Mouse (Mus musculus): ENCODE data around the gene Dusp3. TPM values are rescaled to one million over a fixed set of nuclear protein-coding genes. Genes with fewer than 3 reads are reported as not detected.

The Dusp3 gene
- polyA plus RNA-seq, 1 experiment = 81.1 TPM

DNA sequence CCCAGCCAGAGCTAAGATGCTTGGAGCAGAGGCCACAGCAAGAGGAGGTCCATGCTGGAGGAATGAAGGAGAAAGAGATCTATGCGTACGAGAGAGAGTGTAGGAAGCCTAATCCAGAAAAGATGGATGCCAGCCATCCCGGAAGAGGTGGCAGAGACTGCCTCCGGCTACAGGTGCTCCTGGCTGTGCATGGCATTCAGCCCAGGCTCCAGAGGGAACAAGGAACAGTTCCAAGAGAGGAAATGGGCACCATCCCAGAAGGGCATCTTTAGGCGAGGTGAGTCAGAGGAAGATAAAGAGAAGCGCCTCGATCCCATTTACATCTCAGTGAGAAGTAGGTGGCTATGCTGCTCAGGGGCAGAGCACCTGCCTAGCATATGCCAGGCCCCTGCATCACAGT is 44.3 kb upstream of the Dusp3 start:
- Histone ChIP-seq H3K36me3 (ENCODE audit: control insufficient read depth, insufficient read depth) (no peaks in the 10 kb centered on the region), H3K4me3 (no peak overlapping the region), H3K4me2 (ENCODE audit: low read depth) (no peak overlapping the region), H3ac (ENCODE audit: control insufficient read depth, insufficient read length) (no peak overlapping the region), H3K79me2 (ENCODE audit: control insufficient read depth, insufficient read depth) (no peaks in the 10 kb centered on the region), H3K27me3 (ENCODE audit: control insufficient read depth, insufficient read depth, insufficient read length) (peaks cover 37% of the 10 kb centered on the region)
- TF ChIP-seq E2F4 (IDR thresholded peaks at IDR 0.05; ENCODE audit: insufficient read depth) (no peak), REST (IDR thresholded peaks at IDR 0.05; ENCODE audit: insufficient read depth, insufficient read length) (no peak), POLR2AphosphoS2 (IDR thresholded peaks at IDR 0.05; ENCODE audit: insufficient read length, low read depth) (no peak), POLR2A (IDR thresholded peaks at IDR 0.05; ENCODE audit: insufficient read length, low read depth) (no peak), MAX (IDR thresholded peaks at IDR 0.05; ENCODE audit: low read depth) (no peak)

DNA sequence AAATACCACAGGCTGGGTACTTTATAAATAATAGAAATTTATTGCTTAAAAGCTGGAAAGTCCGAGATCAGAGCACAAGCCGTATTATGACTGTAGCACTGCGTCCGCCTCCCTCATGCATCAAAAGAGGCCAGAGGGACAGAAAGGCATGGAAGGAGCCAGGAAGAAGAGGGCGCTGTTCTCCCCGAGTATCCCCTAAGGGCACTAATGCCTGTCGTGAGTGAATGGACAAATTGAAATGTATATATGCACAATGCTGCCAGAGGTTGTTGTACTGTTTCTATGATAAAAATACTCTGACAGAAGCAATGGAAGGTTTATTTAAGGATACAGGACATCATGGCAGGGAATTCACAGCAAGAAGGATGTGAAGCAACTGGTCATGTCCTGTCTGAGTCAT is 43.2 kb upstream of the Dusp3 start:
- peaks cover 35% of the 10 kb centered on the region for H3K27me3 ChIP-seq (ENCODE audit: control insufficient read depth, insufficient read depth, insufficient read length)
- H3K36me3 ChIP-seq (ENCODE audit: control insufficient read depth, insufficient read depth) = no peaks in the 10 kb centered on the region
- H3K4me2 ChIP-seq (ENCODE audit: low read depth) = no peak overlapping the region
- no peak overlapping the region for H3K4me3 ChIP-seq
- H3K79me2 ChIP-seq (ENCODE audit: control insufficient read depth, insufficient read depth) = no peaks in the 10 kb centered on the region
- H3ac ChIP-seq (ENCODE audit: control insufficient read depth, insufficient read length) = no peak overlapping the region
- TF ChIP-seq SRF (IDR thresholded peaks at IDR 0.05; ENCODE audit: control insufficient read depth, insufficient read length, low read depth) (no peak), MYOD1 (IDR thresholded peaks at IDR 0.05; ENCODE audit: control insufficient read depth in 1 of 3, insufficient read length in 2 of 3, low read depth in 2 of 3) (no peak), USF1 (IDR thresholded peaks at IDR 0.05; ENCODE audit: low read depth) (no peak), E2F4 (IDR thresholded peaks at IDR 0.05; ENCODE audit: insufficient read depth) (no peak), MAX (IDR thresholded peaks at IDR 0.05; ENCODE audit: low read depth) (no peak), POLR2A (IDR thresholded peaks at IDR 0.05; ENCODE audit: insufficient read length, low read depth) (no peak), CEBPB (IDR thresholded peaks at IDR 0.05; ENCODE audit: insufficient read depth, poor library complexity, severe bottlenecking) (no peak), MYOG (IDR thresholded peaks at IDR 0.05; ENCODE audit: control insufficient read depth in 1 of 3, insufficient read depth in 1 of 3, insufficient read length in 2 of 3, low read depth in 2 of 3) (no peak), TCF12 (IDR thresholded peaks at IDR 0.05; ENCODE audit: insufficient read depth, poor library complexity, severe bottlenecking) (no peak), TCF3 (IDR thresholded peaks at IDR 0.05; ENCODE audit: insufficient read length, low read depth) (no peak), REST (IDR thresholded peaks at IDR 0.05; ENCODE audit: insufficient read depth, insufficient read length) (no peak)

- peaks cover 32% of the 10 kb centered on the region for H3K27me3 ChIP-seq (ENCODE audit: control insufficient read depth, insufficient read depth, insufficient read length)
- TF ChIP-seq E2F4 (IDR thresholded peaks at IDR 0.05; ENCODE audit: insufficient read depth) = no peak
- no peaks in the 10 kb centered on the region for H3K79me2 ChIP-seq (ENCODE audit: control insufficient read depth, insufficient read depth)
- H3K36me3 ChIP-seq (ENCODE audit: control insufficient read depth, insufficient read depth) = no peaks in the 10 kb centered on the region
- no peak overlapping the region for H3K4me2 ChIP-seq (ENCODE audit: low read depth)
- no peak overlapping the region for H3ac ChIP-seq (ENCODE audit: control insufficient read depth, insufficient read length)
- no peak overlapping the region for H3K4me3 ChIP-seq
Observed at GRCm38 (mm10) chr11:102029304-102029703, 42.5 kb upstream of the Dusp3 start.

- Histone ChIP-seq H3K4me2 (ENCODE audit: low read depth) (peak within 1 kb of the TSS; percentile 51), H3K79me2 (ENCODE audit: control insufficient read depth, insufficient read depth) (no peaks in the 10 kb centered on the region), H3K4me3 (peak within 1 kb of the TSS; percentile 9), H3K27me3 (ENCODE audit: control insufficient read depth, insufficient read depth, insufficient read length) (peaks cover 24% of the 10 kb centered on the region), H3K36me3 (ENCODE audit: control insufficient read depth, insufficient read depth) (no peaks in the 10 kb centered on the region), H3ac (ENCODE audit: control insufficient read depth, insufficient read length) (no peak within 1 kb of the TSS)
- no peak for TF ChIP-seq MAX (IDR thresholded peaks at IDR 0.05; ENCODE audit: low read depth)
- no peak for TF ChIP-seq POLR2A (IDR thresholded peaks at IDR 0.05; ENCODE audit: insufficient read length, low read depth)
- no peak for TF ChIP-seq POLR2AphosphoS2 (IDR thresholded peaks at IDR 0.05; ENCODE audit: insufficient read length, low read depth)
- TF ChIP-seq TCF12 (IDR thresholded peaks at IDR 0.05; ENCODE audit: insufficient read depth, poor library complexity, severe bottlenecking) = no peak
Observed at GRCm38 (mm10) chr11:102028087-102028816, 41.4 kb upstream of the Dusp3 start, which contains the start of gene Mpp3. Gene Mpp3 (minus strand): TSS chr11:102028461.

DNA sequence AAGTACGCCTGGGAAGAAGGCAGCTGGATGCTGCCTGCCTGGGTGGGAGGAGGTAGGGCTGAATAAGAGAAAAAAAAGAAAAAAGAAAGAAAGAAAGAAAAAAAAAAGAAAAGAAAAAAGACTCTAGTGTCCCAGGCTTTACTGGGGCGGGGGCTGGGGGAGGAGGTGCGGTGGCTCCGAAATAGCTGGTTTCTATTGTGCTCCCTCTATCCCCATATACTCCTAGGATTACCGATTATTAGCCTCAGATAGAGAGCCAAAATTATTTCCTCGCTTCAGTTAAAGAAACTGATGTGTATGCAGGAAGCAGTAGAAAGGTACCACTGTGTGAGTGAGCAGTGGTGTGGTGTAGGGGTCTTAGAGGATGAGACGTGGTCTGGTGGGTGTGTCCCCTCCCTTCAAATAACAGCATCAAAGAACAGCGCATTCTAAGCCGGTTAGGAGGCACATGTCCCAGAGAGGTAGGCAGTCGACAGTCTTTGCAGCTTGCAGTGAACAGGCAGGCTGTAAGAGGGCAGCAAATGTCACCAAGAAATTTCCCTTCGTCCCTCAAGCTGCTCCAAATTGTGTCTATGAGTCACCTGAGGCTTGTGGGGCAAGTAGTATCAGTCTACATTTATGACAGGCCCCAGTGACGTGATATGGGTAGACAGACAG is 40.7 kb upstream of the Dusp3 start:
- Histone ChIP-seq H3K36me3 (ENCODE audit: control insufficient read depth, insufficient read depth) (no peaks in the 10 kb centered on the region), H3K4me3 (peak overlapping the region; percentile 9), H3K27me3 (ENCODE audit: control insufficient read depth, insufficient read depth, insufficient read length) (peaks cover 22% of the 10 kb centered on the region), H3ac (ENCODE audit: control insufficient read depth, insufficient read length) (no peak overlapping the region), H3K79me2 (ENCODE audit: control insufficient read depth, insufficient read depth) (no peaks in the 10 kb centered on the region), H3K4me2 (ENCODE audit: low read depth) (peak overlapping the region; percentile 51)
- no peak for TF ChIP-seq E2F4 (IDR thresholded peaks at IDR 0.05; ENCODE audit: insufficient read depth)
- TF ChIP-seq MYOG (IDR thresholded peaks at IDR 0.05; ENCODE audit: control insufficient read depth in 1 of 3, insufficient read depth in 1 of 3, insufficient read length in 2 of 3, low read depth in 2 of 3) = no peak
- TF ChIP-seq MYOD1 (IDR thresholded peaks at IDR 0.05; ENCODE audit: control insufficient read depth in 1 of 3, insufficient read length in 2 of 3, low read depth in 2 of 3) = no peak
- TF ChIP-seq USF1 (IDR thresholded peaks at IDR 0.05; ENCODE audit: low read depth) = no peak
- TF ChIP-seq TCF12 (IDR thresholded peaks at IDR 0.05; ENCODE audit: insufficient read depth, poor library complexity, severe bottlenecking) = no peak
- no peak for TF ChIP-seq REST (IDR thresholded peaks at IDR 0.05; ENCODE audit: insufficient read depth, insufficient read length)
- no peak for TF ChIP-seq SRF (IDR thresholded peaks at IDR 0.05; ENCODE audit: control insufficient read depth, insufficient read length, low read depth)
- no peak for TF ChIP-seq MAX (IDR thresholded peaks at IDR 0.05; ENCODE audit: low read depth)
- TF ChIP-seq TCF3 (IDR thresholded peaks at IDR 0.05; ENCODE audit: insufficient read length, low read depth) = no peak
- no peak for TF ChIP-seq CEBPB (IDR thresholded peaks at IDR 0.05; ENCODE audit: insufficient read depth, poor library complexity, severe bottlenecking)
- TF ChIP-seq POLR2A (IDR thresholded peaks at IDR 0.05; ENCODE audit: insufficient read length, low read depth) = no peak
- TF ChIP-seq POLR2AphosphoS2 (IDR thresholded peaks at IDR 0.05; ENCODE audit: insufficient read length, low read depth) = no peak
